Mouse (Mus musculus) MEL (cell line): Measurements from ENCODE around the gene Onecut3. TPM values are rescaled to one million over a fixed set of nuclear protein-coding genes. Genes with fewer than 3 reads are reported as not detected.

Source experiments
- DNase-seq: peaks from one replicate; pipeline ENCODE4 v3.0.0; 2011; ENCODE audit warnings: low read depth, low spot score
- H3K27ac ChIP-seq: 2 replicates; pipeline ENCODE4 v1.5.1; 2012; ENCODE audit warnings: low read depth, mild to moderate bottlenecking, control low read depth, low read length, moderate library complexity; ENCODE audit not compliant: control insufficient read depth
- H3K27me3 ChIP-seq, 2 experiments: fragments of 150-350 bp in 1 of 2; sonication (generic) in 1 of 2; 2 replicates each; pipeline ENCODE4 v1.6.1; 2012; ENCODE audit warnings: low read length in 2 of 2, mild to moderate bottlenecking in 2 of 2, improper control_type of control experiment in 1 of 2, moderate library complexity in 1 of 2; ENCODE audit not compliant: insufficient read depth in 2 of 2, control insufficient read depth in 1 of 2
- H3K36me3 ChIP-seq, 2 experiments: 2 replicates each; pipeline ENCODE4 v1.6.1; 2012 to 2014; ENCODE audit warnings: low read length in 2 of 2, improper control_type of control experiment in 1 of 2, inconsistent platforms in 1 of 2, mild to moderate bottlenecking in 1 of 2; ENCODE audit not compliant: insufficient read depth in 2 of 2, control insufficient read depth in 1 of 2
- H3K4me1 ChIP-seq, 2 experiments: fragments of 150-350 bp in 1 of 2; sonication (generic) in 1 of 2; 2 replicates each; pipeline ENCODE4 v1.6.1; 2012; ENCODE audit warnings: low read length in 2 of 2, improper control_type of control experiment in 1 of 2, mild to moderate bottlenecking in 1 of 2; ENCODE audit not compliant: insufficient read depth in 2 of 2, control insufficient read depth in 1 of 2
- H3K4me3 ChIP-seq, 2 experiments: fragments of 150-350 bp in 1 of 2; sonication (generic) in 1 of 2; 2 replicates each; pipeline ENCODE4 v1.5.1; 2012; ENCODE audit warnings: low read depth in 2 of 2, low read length in 2 of 2, mild to moderate bottlenecking in 2 of 2, moderate library complexity in 2 of 2, control low read depth in 1 of 2, improper control_type of control experiment in 1 of 2; ENCODE audit not compliant: control insufficient read depth in 1 of 2, insufficient read depth in 1 of 2
- H3K79me2 ChIP-seq: 2 replicates; pipeline ENCODE4 v1.6.1; 2012; ENCODE audit warnings: mild to moderate bottlenecking, low read length, moderate library complexity; ENCODE audit not compliant: control insufficient read depth, poor library complexity, insufficient read depth
- H3K9ac ChIP-seq: 2 replicates; pipeline ENCODE4 v1.6.1; 2012; ENCODE audit warnings: low read depth, mild to moderate bottlenecking, control low read depth, low read length, moderate library complexity; ENCODE audit not compliant: control insufficient read depth, poor library complexity, severe bottlenecking
- H3K9me3 ChIP-seq: fragments of 150-350 bp; sonication (generic); replicated peaks from 2 replicates; pipeline ENCODE4 v1.6.1; 2012; ENCODE audit warnings: mild to moderate bottlenecking, low read length, improper control_type of control experiment, moderate library complexity; ENCODE audit not compliant: insufficient read depth
- BHLHE40 ChIP-seq: IDR thresholded peaks from 2 replicates; pipeline ENCODE4 v1.6.1; 2012; ENCODE audit warnings: low read depth, mild to moderate bottlenecking, inconsistent platforms, low read length, improper control_type of control experiment, borderline replicate concordance
- CHD1 ChIP-seq: IDR thresholded peaks from 2 replicates; pipeline ENCODE4 v1.6.1; 2012; ENCODE audit warnings: low read depth, mild to moderate bottlenecking, inconsistent platforms, low read length, improper control_type of control experiment
- CTCF ChIP-seq, 3 experiments: IDR thresholded peaks in 2 of 3; conservative IDR thresholded peaks in 1 of 3; 2 replicates each; pipeline ENCODE4 v1.5.1; 2011 to 2012; ENCODE audit warnings: low read length in 3 of 3, low read depth in 2 of 3, mild to moderate bottlenecking in 2 of 3, improper control_type of control experiment in 1 of 3, inconsistent platforms in 1 of 3, mixed read lengths in 1 of 3, moderate library complexity in 1 of 3; ENCODE audit not compliant: control insufficient read depth in 1 of 3, insufficient read depth in 1 of 3, poor library complexity in 1 of 3, severe bottlenecking in 1 of 3
- ELF1 ChIP-seq: IDR thresholded peaks from 2 replicates; pipeline ENCODE4 v1.6.1; 2014; ENCODE audit warnings: low read depth, mild to moderate bottlenecking, inconsistent platforms, low read length, improper control_type of control experiment, moderate library complexity
- EP300 ChIP-seq, 2 experiments: IDR thresholded peaks; 2 replicates each; pipeline ENCODE4 v1.6.1; 2011; ENCODE audit warnings: improper control_type of control experiment in 2 of 2, low read length in 2 of 2, low read depth in 1 of 2, mild to moderate bottlenecking in 1 of 2
- GABPA ChIP-seq: IDR thresholded peaks from 2 replicates; pipeline ENCODE4 v1.6.1; 2012; ENCODE audit warnings: low read depth, mild to moderate bottlenecking, inconsistent platforms, low read length, improper control_type of control experiment, moderate library complexity
- GATA1 ChIP-seq: IDR thresholded peaks from 2 replicates; pipeline ENCODE4 v1.6.1; 2011; ENCODE audit warnings: low read depth, low read length, improper control_type of control experiment
- HCFC1 ChIP-seq: IDR thresholded peaks from 2 replicates; pipeline ENCODE4 v1.6.1; 2012; ENCODE audit warnings: low read depth, mild to moderate bottlenecking, inconsistent platforms, low read length, improper control_type of control experiment, moderate library complexity
- JUND ChIP-seq: IDR thresholded peaks from 2 replicates; pipeline ENCODE4 v1.6.1; 2011; ENCODE audit warnings: low read depth, mild to moderate bottlenecking, improper control_type of control experiment, low read length
- KAT2A ChIP-seq: conservative IDR thresholded peaks from 2 replicates; pipeline ENCODE4 v1.6.1; 2012; ENCODE audit warnings: low read depth, low read length, improper control_type of control experiment, inconsistent platforms
- MAFK ChIP-seq: IDR thresholded peaks from 2 replicates; pipeline ENCODE4 v1.6.1; 2011; ENCODE audit warnings: low read depth, mild to moderate bottlenecking, low read length, improper control_type of control experiment, borderline replicate concordance
- MAZ ChIP-seq: IDR thresholded peaks from 2 replicates; pipeline ENCODE4 v1.6.1; 2012; ENCODE audit warnings: low read depth, mild to moderate bottlenecking, inconsistent platforms, low read length, improper control_type of control experiment
- MEF2A ChIP-seq: IDR thresholded peaks from 2 replicates; pipeline ENCODE4 v1.6.1; 2014; ENCODE audit warnings: low read depth, mild to moderate bottlenecking, inconsistent platforms, low read length, improper control_type of control experiment; ENCODE audit not compliant: poor library complexity, insufficient replicate concordance, severe bottlenecking; ENCODE audit errors: extremely low read depth
- MXI1 ChIP-seq: IDR thresholded peaks from 2 replicates; pipeline ENCODE4 v1.6.1; 2011; ENCODE audit warnings: mild to moderate bottlenecking, low read depth, low read length, improper control_type of control experiment
- MYB ChIP-seq: IDR thresholded peaks from 2 replicates; pipeline ENCODE4 v1.6.1; 2011; ENCODE audit warnings: mild to moderate bottlenecking, low read depth, low read length, improper control_type of control experiment
- MYC ChIP-seq: IDR thresholded peaks from 2 replicates; pipeline ENCODE4 v1.6.1; 2011; ENCODE audit warnings: low read depth, mild to moderate bottlenecking, low read length, improper control_type of control experiment, moderate library complexity
- NELFE ChIP-seq: IDR thresholded peaks from 2 replicates; pipeline ENCODE4 v1.6.1; 2011; ENCODE audit warnings: low read depth, low read length, improper control_type of control experiment
- NRF1 ChIP-seq: IDR thresholded peaks from 2 replicates; pipeline ENCODE4 v1.6.1; 2014; ENCODE audit warnings: low read depth, mild to moderate bottlenecking, inconsistent platforms, low read length, improper control_type of control experiment, moderate library complexity; ENCODE audit not compliant: poor library complexity, insufficient read depth, severe bottlenecking
- POLR2AphosphoS2 ChIP-seq: IDR thresholded peaks from 2 replicates; pipeline ENCODE4 v1.6.1; 2011; ENCODE audit warnings: low read length, improper control_type of control experiment
- POLR2AphosphoS5 ChIP-seq: IDR thresholded peaks from 2 replicates; pipeline ENCODE4 v1.6.1; 2012; ENCODE audit warnings: low read depth, borderline replicate concordance, mild to moderate bottlenecking, inconsistent platforms, low read length, moderate library complexity, mixed read lengths
- RAD21 ChIP-seq: IDR thresholded peaks from 2 replicates; pipeline ENCODE4 v1.6.1; 2011; ENCODE audit warnings: mild to moderate bottlenecking, low read depth, low read length, improper control_type of control experiment
- RCOR1 ChIP-seq: IDR thresholded peaks from 2 replicates; pipeline ENCODE4 v1.6.1; 2012; ENCODE audit warnings: low read depth, mild to moderate bottlenecking, inconsistent platforms, low read length, improper control_type of control experiment
- SIN3A ChIP-seq: IDR thresholded peaks from 2 replicates; pipeline ENCODE4 v1.6.1; 2012; ENCODE audit warnings: low read length, improper control_type of control experiment, inconsistent platforms
- SMC3 ChIP-seq: IDR thresholded peaks from 2 replicates; pipeline ENCODE4 v1.6.1; 2011; ENCODE audit warnings: low read depth, low read length, improper control_type of control experiment
- TAL1 ChIP-seq: IDR thresholded peaks from 2 replicates; pipeline ENCODE4 v1.6.1; 2012; ENCODE audit warnings: mild to moderate bottlenecking, inconsistent platforms, low read length, moderate library complexity, mixed read lengths
- TBP ChIP-seq: IDR thresholded peaks from 2 replicates; pipeline ENCODE4 v1.8.0; 2011; ENCODE audit warnings: low read depth, low read length, improper control_type of control experiment
- TCF12 ChIP-seq: IDR thresholded peaks from 2 replicates; pipeline ENCODE4 v1.6.1; 2014; ENCODE audit warnings: low read depth, mild to moderate bottlenecking, inconsistent platforms, low read length, improper control_type of control experiment, moderate library complexity
- UBTF ChIP-seq: IDR thresholded peaks from 2 replicates; pipeline ENCODE4 v1.6.1; 2012; ENCODE audit warnings: low read depth, mild to moderate bottlenecking, inconsistent platforms, low read length, improper control_type of control experiment, moderate library complexity, borderline replicate concordance; ENCODE audit not compliant: insufficient read depth
- USF1 ChIP-seq: IDR thresholded peaks from 2 replicates; pipeline ENCODE4 v1.6.1; 2014; ENCODE audit warnings: low read depth, mild to moderate bottlenecking, inconsistent platforms, low read length, improper control_type of control experiment, moderate library complexity
- USF2 ChIP-seq, 2 experiments: IDR thresholded peaks; 2 replicates each; pipeline ENCODE4 v1.6.1; 2011 to 2012; ENCODE audit warnings: improper control_type of control experiment in 2 of 2, low read length in 2 of 2, borderline replicate concordance in 1 of 2, inconsistent platforms in 1 of 2, low read depth in 1 of 2, mild to moderate bottlenecking in 1 of 2; ENCODE audit not compliant: insufficient read depth in 1 of 2
- ZC3H11A ChIP-seq: IDR thresholded peaks from 2 replicates; pipeline ENCODE4 v1.6.1; 2012; ENCODE audit warnings: low read depth, mild to moderate bottlenecking, inconsistent platforms, low read length, improper control_type of control experiment
- ZKSCAN1 ChIP-seq: IDR thresholded peaks from 2 replicates; pipeline ENCODE4 v1.6.1; 2012; ENCODE audit warnings: low read depth, mild to moderate bottlenecking, inconsistent platforms, low read length, improper control_type of control experiment, moderate library complexity
- ZMIZ1 ChIP-seq: IDR thresholded peaks from 2 replicates; pipeline ENCODE4 v1.6.1; 2012; ENCODE audit warnings: low read depth, mild to moderate bottlenecking, inconsistent platforms, low read length, improper control_type of control experiment, moderate library complexity
- ZNF384 ChIP-seq: IDR thresholded peaks from 2 replicates; pipeline ENCODE4 v1.6.1; 2012; ENCODE audit warnings: low read depth, mild to moderate bottlenecking, inconsistent platforms, low read length, improper control_type of control experiment
- polyA plus RNA-seq, 2 experiments: library from polyadenylated mRNA; stranded (reverse) in 1 of 2; unstranded in 1 of 2; fragments of >175 nt in 1 of 2; fragments of >200 nt in 1 of 2; gene quantifications; 2 replicates each; pipeline versions ENCODE4 v1.2.1 to v1.2.4; 2012; ENCODE audit warnings: low replicate concordance in 2 of 2, low read depth in 1 of 2; ENCODE audit not compliant: insufficient read length in 2 of 2, insufficient read depth in 1 of 2, missing spikeins in 1 of 2
- total RNA-seq: library from RNA; depleted of rRNA; stranded (reverse); fragments of 300-350 nt; gene quantifications from 2 replicates; pipeline ENCODE4 v1.2.3, GENCODE M21; 2012

Onecut3 gene
- total and polyA plus RNA-seq, 3 experiments, result not detected

DNA sequence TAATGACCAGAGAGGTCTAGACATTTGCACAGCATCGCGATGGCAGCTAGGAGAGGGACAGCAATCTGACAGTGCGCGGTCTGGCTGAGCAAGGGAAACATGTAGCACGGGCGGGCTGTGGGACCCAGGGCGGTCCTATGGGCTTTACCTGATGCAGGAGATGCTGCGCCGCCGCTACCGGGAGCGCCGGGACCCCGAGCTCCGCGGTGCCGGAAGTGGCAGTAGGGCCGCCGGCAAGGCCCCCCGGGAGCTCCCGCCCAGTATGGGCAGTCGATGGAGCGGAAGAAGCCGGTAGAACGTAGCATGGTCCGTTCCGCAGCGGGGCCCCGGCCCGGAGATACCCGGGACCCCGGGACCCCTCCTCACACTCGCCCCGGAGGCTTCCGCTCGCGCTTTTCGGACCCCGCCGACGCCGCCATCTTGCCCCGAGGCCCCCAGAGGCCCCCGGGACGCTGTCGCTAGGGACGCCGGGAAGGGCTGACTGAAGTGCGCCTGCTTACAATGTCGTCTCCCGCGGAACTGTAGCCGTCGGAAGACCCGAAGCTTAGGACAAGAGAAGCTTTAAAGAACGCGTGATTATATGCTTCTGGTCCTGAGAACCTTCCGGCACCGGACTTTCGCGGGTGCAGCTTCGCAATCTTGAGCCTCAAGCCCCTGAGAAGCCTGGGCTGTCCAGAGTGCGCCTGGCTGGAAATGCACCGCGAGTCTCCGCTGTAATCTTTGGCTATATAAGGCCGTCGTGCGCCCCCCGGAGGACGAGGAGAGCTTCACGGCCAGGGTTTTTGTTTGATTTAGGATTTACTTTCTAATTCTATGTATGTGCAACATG is 66.7 kb downstream of the Onecut3 start, which contains the start of gene Rexo1:
Gene Rexo1 (minus strand): TSS at position 445 of the 829 bp plus-strand sequence.
- peak within 1 kb of the TSS; percentile 67 to 97 for H3K4me3 ChIP-seq
- H3K9ac ChIP-seq, result peak within 1 kb of the TSS; percentile 96
- no peaks in the 10 kb centered on the region for H3K9me3 ChIP-seq
- H3K79me2 ChIP-seq, result peaks cover 49% of the 10 kb centered on the region
- no peaks in the 10 kb centered on the region for H3K27me3 ChIP-seq
- peak within 1 kb of the TSS; percentile 97 for H3K27ac ChIP-seq
- H3K4me1 ChIP-seq, result peaks cover 0 to 10% of the 10 kb centered on the region in 2 experiments; a peak in 2 of 4 replicates
- peak; percentile 98 for DNase-seq
- peaks cover 0 to 10% of the 10 kb centered on the region in 2 experiments; a peak in 2 of 4 replicates for H3K36me3 ChIP-seq
- TF ChIP-seq MAZ (no peak), UBTF (no peak), POLR2AphosphoS5 (no peak), MYB (no peak), RAD21 (peak; percentile 54), MAFK (no peak), NRF1 (no peak), GABPA (no peak), NELFE (peak; percentile 53), RCOR1 (no peak; the same call in 1 of the 2 replicates), ZC3H11A (no peak), CTCF (IDR thresholded peaks at IDR 0.05 in 2 of 3, conservative IDR thresholded peaks at IDR 0.05 in 1 of 3; ENCODE audit: control insufficient read depth in 1 of 3, insufficient read depth in 1 of 3, low read depth in 2 of 3, low read length in 3 of 3, poor library complexity in 1 of 3, severe bottlenecking in 1 of 3) (peak; percentile 67 to 88 (median 86)), ZMIZ1 (no peak; the same call in 1 of the 2 replicates), ZNF384 (no peak), TAL1 (no peak), MXI1 (peak; percentile 66), POLR2AphosphoS2 (no peak), MEF2A (no peak), SMC3 (peak; percentile 59), BHLHE40 (no peak), CHD1 (no peak), MYC (peak; percentile 69; the same call in 1 of the 2 replicates), JUND (no peak), USF1 (0 out of 2 replicates have a peak, but pooled peaks have one; percentile 18), EP300 (IDR thresholded peaks at IDR 0.05; ENCODE audit: low read depth in 1 of 2, low read length in 2 of 2) (no peak), TCF12 (peak; percentile 55; the same call in 1 of the 2 replicates), HCFC1 (peak; percentile 95), ZKSCAN1 (no peak), TBP (peak; percentile 78), KAT2A (peak; percentile 91), USF2 (IDR thresholded peaks at IDR 0.05; ENCODE audit: borderline replicate concordance in 1 of 2, insufficient read depth in 1 of 2, low read depth in 1 of 2, low read length in 2 of 2) (no peak), SIN3A (peak; percentile 96), ELF1 (peak; percentile 66; the same call in 1 of the 2 replicates), GATA1 (0 out of 2 replicates have a peak, but pooled peaks have one; percentile 4)
